ENCODE assay signal across 14 mouse cellular contexts in genomic region chr4:116169353-116169672, GRCm38 (mm10). TPM values are rescaled to one million over a fixed set of nuclear protein-coding genes. Genes with fewer than 3 reads are reported as not detected.
DNase-seq lines count a peak whose midpoint lies in the region; ATAC-seq and TF ChIP-seq lines count a peak whose summit lies in the region.
"Had no signal": no experiment of that assay in that cellular context is flagged by ENCODE, and none has a peak within 500 bp of the region (broad histone marks: within the 10 kb centered on the region; RNA-seq: fewer than 3 reads in every experiment).

No protein-coding gene starts in this region.

- H3K36me3 ChIP-seq in hindbrain, embryonic 11.5 days (ENCODE audit: control insufficient read depth, insufficient read depth, low read length), result no peaks in the 10 kb centered on the region
- H3K36me3 ChIP-seq in hindbrain, embryonic 10.5 days, result no peaks in the 10 kb centered on the region
- no peaks in the 10 kb centered on the region for H3K36me3 ChIP-seq in midbrain, embryonic 12.5 days
- H3K36me3 ChIP-seq in midbrain, embryonic 16.5 days (ENCODE audit: control insufficient read depth, insufficient read depth, low read length), result no peaks in the 10 kb centered on the region
- H3K36me3 ChIP-seq in forebrain, embryonic 16.5 days (ENCODE audit: control insufficient read depth, insufficient read depth), result no peaks in the 10 kb centered on the region
- H3K36me3 ChIP-seq in midbrain, embryonic 14.5 days (ENCODE audit: control insufficient read depth, insufficient read depth, low read length), result no peaks in the 10 kb centered on the region
- H3K36me3 ChIP-seq: limb, embryonic 15.5 days had no signal

- no peak overlapping the region for H3K4me2 ChIP-seq in hindbrain, embryonic 11.5 days (replicated peaks; ENCODE audit: low read depth, low read length)
- no peak overlapping the region for H3K4me2 ChIP-seq in midbrain, embryonic 12.5 days (replicated peaks)
- no peak overlapping the region for H3K4me2 ChIP-seq in midbrain, embryonic 16.5 days (ENCODE audit: low read length)
- no peak overlapping the region for H3K4me2 ChIP-seq in forebrain, embryonic 16.5 days (ENCODE audit: low read length)
- no peak overlapping the region for H3K4me2 ChIP-seq in midbrain, embryonic 14.5 days (ENCODE audit: low read length)
- H3K4me2 ChIP-seq: limb, embryonic 15.5 days; lung, embryonic 14.5 days had no signal

- no peak overlapping the region for H3K27ac ChIP-seq in hindbrain, embryonic 11.5 days (ENCODE audit: low read depth, low read length)
- no peak overlapping the region for H3K27ac ChIP-seq in hindbrain, embryonic 10.5 days
- H3K27ac ChIP-seq in midbrain, embryonic 12.5 days (replicated peaks), result no peak overlapping the region
- H3K27ac ChIP-seq in midbrain, embryonic 16.5 days (ENCODE audit: low read length), result no peak overlapping the region
- H3K27ac ChIP-seq in forebrain, embryonic 16.5 days (ENCODE audit: low read length), result no peak overlapping the region
- no peak overlapping the region for H3K27ac ChIP-seq in midbrain, embryonic 14.5 days (replicated peaks; ENCODE audit: low read depth, low read length)
- H3K27ac ChIP-seq: limb, embryonic 15.5 days had no signal

- no peak overlapping the region for H3K9ac ChIP-seq in hindbrain, embryonic 11.5 days (ENCODE audit: low read depth, low read length)
- no peak overlapping the region for H3K9ac ChIP-seq in midbrain, embryonic 12.5 days (replicated peaks)
- H3K9ac ChIP-seq in midbrain, embryonic 16.5 days (ENCODE audit: low read depth, low read length), result no peak overlapping the region
- H3K9ac ChIP-seq in forebrain, embryonic 16.5 days (replicated peaks; ENCODE audit: low read depth, low read length), result no peak overlapping the region
- no peak overlapping the region for H3K9ac ChIP-seq in midbrain, embryonic 14.5 days (replicated peaks; ENCODE audit: low read length)
- H3K9ac ChIP-seq: limb, embryonic 15.5 days; lung, embryonic 14.5 days had no signal

- H3K27me3 ChIP-seq in hindbrain, embryonic 11.5 days (ENCODE audit: control insufficient read depth, insufficient read depth, low read length), result no peaks in the 10 kb centered on the region
- no peaks in the 10 kb centered on the region for H3K27me3 ChIP-seq in hindbrain, embryonic 10.5 days (ENCODE audit: insufficient read depth, poor library complexity, severe bottlenecking)
- H3K27me3 ChIP-seq in midbrain, embryonic 12.5 days, result no peaks in the 10 kb centered on the region
- no peaks in the 10 kb centered on the region for H3K27me3 ChIP-seq in midbrain, embryonic 16.5 days (ENCODE audit: control insufficient read depth, insufficient read depth, low read depth, low read length)
- H3K27me3 ChIP-seq in forebrain, embryonic 16.5 days (replicated peaks; ENCODE audit: control insufficient read depth, insufficient read depth, low read length), result no peaks in the 10 kb centered on the region
- H3K27me3 ChIP-seq in midbrain, embryonic 14.5 days (ENCODE audit: control insufficient read depth, insufficient read depth, low read length), result no peaks in the 10 kb centered on the region
- H3K27me3 ChIP-seq: limb, embryonic 15.5 days had no signal

- no peak for DNase-seq in hindbrain, embryonic 11.5 days (ENCODE audit: low spot score)
- no peak for DNase-seq in hindbrain, embryonic 10.5 days (ENCODE audit: low spot score)
- DNase-seq in midbrain, embryonic 14.5 days, result no peak
- DNase-seq in lung, adult 2 months, result no peak
- DNase-seq in ovary, postnatal 14 days (ENCODE audit: low spot score), result no peak

- WGBS in hindbrain, embryonic 11.5 days, result 73% methylated on average over 3 of the region's 3 CpGs
- 73% methylated on average over 3 of the region's 3 CpGs for WGBS in hindbrain, embryonic 10.5 days
- WGBS in midbrain, embryonic 12.5 days, result 72% methylated on average over 3 of the region's 3 CpGs
- 70% methylated on average over 3 of the region's 3 CpGs for WGBS in midbrain, embryonic 16.5 days
- WGBS in forebrain, embryonic 16.5 days, result 74% methylated on average over 3 of the region's 3 CpGs
- 70% methylated on average over 3 of the region's 3 CpGs for WGBS in midbrain, embryonic 14.5 days
- WGBS in lung, adult 2 months, result 51% methylated on average over 3 of the region's 3 CpGs

- H3K4me1 ChIP-seq in hindbrain, embryonic 11.5 days (replicated peaks; ENCODE audit: control insufficient read depth, insufficient read depth, low read length), result no peaks in the 10 kb centered on the region
- peaks cover 19% of the 10 kb centered on the region for H3K4me1 ChIP-seq in hindbrain, embryonic 10.5 days (replicated peaks)
- peaks cover under 1% of the 10 kb centered on the region; the same call in 1 of the 2 replicates for H3K4me1 ChIP-seq in midbrain, embryonic 12.5 days
- H3K4me1 ChIP-seq in midbrain, embryonic 16.5 days (ENCODE audit: control insufficient read depth, insufficient read depth, low read length), result no peaks in the 10 kb centered on the region; the same call in 1 of the 2 replicates
- H3K4me1 ChIP-seq in forebrain, embryonic 16.5 days (replicated peaks; ENCODE audit: control insufficient read depth, insufficient read depth, low read length), result no peaks in the 10 kb centered on the region
- no peaks in the 10 kb centered on the region for H3K4me1 ChIP-seq in midbrain, embryonic 14.5 days (ENCODE audit: control insufficient read depth, insufficient read depth, low read length)
- peaks cover 10% of the 10 kb centered on the region; the same call in 1 of the 2 replicates for H3K4me1 ChIP-seq in lung, adult 2 months (ENCODE audit: control insufficient read depth, insufficient read depth, low read length)

- TF ChIP-seq POLR2A in lung, adult 2 months (IDR thresholded peaks at IDR 0.05; ENCODE audit: borderline replicate concordance, extremely low read depth, low read depth, low read length), result no peak

- TF ChIP-seq CTCF in lung, adult 2 months (IDR thresholded peaks at IDR 0.05; ENCODE audit: insufficient read depth, low read length), result no peak

- H3K4me3 ChIP-seq in hindbrain, embryonic 11.5 days (ENCODE audit: low read depth, low read length), result no peak overlapping the region
- H3K4me3 ChIP-seq in hindbrain, embryonic 10.5 days, result no peak overlapping the region
- no peak overlapping the region for H3K4me3 ChIP-seq in midbrain, embryonic 12.5 days
- H3K4me3 ChIP-seq in midbrain, embryonic 16.5 days (ENCODE audit: low read depth, low read length), result no peak overlapping the region
- no peak overlapping the region for H3K4me3 ChIP-seq in forebrain, embryonic 16.5 days (replicated peaks; ENCODE audit: low read length)
- H3K4me3 ChIP-seq in midbrain, embryonic 14.5 days (replicated peaks; ENCODE audit: low read depth, low read length), result no peak overlapping the region
- no peak overlapping the region for H3K4me3 ChIP-seq in lung, adult 2 months (replicated peaks; ENCODE audit: extremely low read depth, low read depth, low read length)
- H3K4me3 ChIP-seq: limb, embryonic 15.5 days had no signal

- peak; percentile 35; the same call in 1 of the 2 replicates for ATAC-seq in hindbrain, embryonic 11.5 days (ENCODE audit: low FRiP score)
- 0 out of 2 replicates have a peak, but pooled peaks have one; percentile 30 for ATAC-seq in midbrain, embryonic 12.5 days (ENCODE audit: low FRiP score, low read depth)
- no peak for ATAC-seq in midbrain, embryonic 16.5 days
- peak; percentile 41; the same call in 1 of the 2 replicates for ATAC-seq in forebrain, embryonic 16.5 days
- peak; percentile 37 for ATAC-seq in midbrain, embryonic 14.5 days (ENCODE audit: low FRiP score, low TSS enrichment)

- no peaks in the 10 kb centered on the region for H3K9me3 ChIP-seq in hindbrain, embryonic 11.5 days (ENCODE audit: control insufficient read depth, low read length)
- H3K9me3 ChIP-seq in hindbrain, embryonic 10.5 days, result no peaks in the 10 kb centered on the region
- no peaks in the 10 kb centered on the region for H3K9me3 ChIP-seq in midbrain, embryonic 12.5 days
- H3K9me3 ChIP-seq in midbrain, embryonic 16.5 days (replicated peaks; ENCODE audit: control insufficient read depth, low read length, poor library complexity, severe bottlenecking), result no peaks in the 10 kb centered on the region
- no peaks in the 10 kb centered on the region for H3K9me3 ChIP-seq in forebrain, embryonic 16.5 days (ENCODE audit: control insufficient read depth, low read length)
- no peaks in the 10 kb centered on the region for H3K9me3 ChIP-seq in midbrain, embryonic 14.5 days (ENCODE audit: control insufficient read depth, low read length)
- H3K9me3 ChIP-seq: limb, embryonic 15.5 days had no signal

RNA-seq across cellular contexts. Expression of gene Tspan1, which starts 1.9 kb away (rescaled TPM):
- polyA plus RNA-seq in hindbrain, embryonic 11.5 days (2014; fragmentation: Nextera tagmentation; extraction: Ambion mirVana), result 0.17 TPM in 1 of 2 replicates, not detected in the other
- 0.26 TPM in 1 of 2 replicates, not detected in the other for polyA plus RNA-seq in hindbrain, embryonic 10.5 days (2016; fragmentation: Nextera tagmentation; extraction: Ambion mirVana)
- polyA plus RNA-seq in midbrain, embryonic 12.5 days (2016; fragmentation: Nextera tagmentation; extraction: Ambion mirVana), result 0.09 TPM in 1 of 2 replicates, not detected in the other
- polyA plus RNA-seq in midbrain, embryonic 16.5 days (2015; fragmentation: Nextera tagmentation; extraction: Ambion mirVana), result not detected in 2 replicates
- 0.10 and 0.19 TPM in 2 replicates for polyA plus RNA-seq in forebrain, embryonic 16.5 days (2015; fragmentation: Nextera tagmentation; extraction: Ambion mirVana)
- polyA plus RNA-seq in midbrain, embryonic 14.5 days (2014; fragmentation: Nextera tagmentation; extraction: Ambion mirVana), result 0.11 and 0.18 TPM in 2 replicates
- 60.8 and 93.7 TPM in 2 replicates for polyA plus RNA-seq in lung, adult 2 months (2012; rRNA removed)
- polyA plus RNA-seq: adrenal gland, adult 2 months had no signal

RNA-seq across cellular contexts. Expression of gene 1700042G07Rik, which starts 3.9 kb away (rescaled TPM):
- not detected in 2 replicates for polyA plus RNA-seq in hindbrain, embryonic 11.5 days (2014; fragmentation: Nextera tagmentation; extraction: Ambion mirVana)
- not detected in 2 replicates for polyA plus RNA-seq in hindbrain, embryonic 10.5 days (2016; fragmentation: Nextera tagmentation; extraction: Ambion mirVana)
- polyA plus RNA-seq in midbrain, embryonic 12.5 days (2016; fragmentation: Nextera tagmentation; extraction: Ambion mirVana), result not detected in 2 replicates
- polyA plus RNA-seq in midbrain, embryonic 16.5 days (2015; fragmentation: Nextera tagmentation; extraction: Ambion mirVana), result not detected in 2 replicates
- polyA plus RNA-seq in forebrain, embryonic 16.5 days (2015; fragmentation: Nextera tagmentation; extraction: Ambion mirVana), result not detected in 2 replicates
- not detected in 2 replicates for polyA plus RNA-seq in midbrain, embryonic 14.5 days (2014; fragmentation: Nextera tagmentation; extraction: Ambion mirVana)
- polyA plus RNA-seq in lung, adult 2 months (2012; rRNA removed), result not detected in 2 replicates
- polyA plus RNA-seq: adrenal gland, adult 2 months; heart, embryonic 16.5 days; limb, embryonic 15.5 days; lung, embryonic 14.5 days; stomach, embryonic 14.5 days; urinary bladder, adult 2 months had no signal

RNA-seq across cellular contexts. Expression of gene Gm49337, which starts 3.9 kb away (rescaled TPM):
- polyA plus RNA-seq in hindbrain, embryonic 11.5 days (2014; fragmentation: Nextera tagmentation; extraction: Ambion mirVana), result not detected in 2 replicates
- not detected in 2 replicates for polyA plus RNA-seq in hindbrain, embryonic 10.5 days (2016; fragmentation: Nextera tagmentation; extraction: Ambion mirVana)
- polyA plus RNA-seq in midbrain, embryonic 12.5 days (2016; fragmentation: Nextera tagmentation; extraction: Ambion mirVana), result 0.13 TPM in 1 of 2 replicates, not detected in the other
- not detected in 2 replicates for polyA plus RNA-seq in midbrain, embryonic 16.5 days (2015; fragmentation: Nextera tagmentation; extraction: Ambion mirVana)
- polyA plus RNA-seq in forebrain, embryonic 16.5 days (2015; fragmentation: Nextera tagmentation; extraction: Ambion mirVana), result not detected in 2 replicates
- polyA plus RNA-seq in midbrain, embryonic 14.5 days (2014; fragmentation: Nextera tagmentation; extraction: Ambion mirVana), result not detected in 2 replicates
- polyA plus RNA-seq in lung, adult 2 months (2012; rRNA removed), result not detected in 2 replicates
- polyA plus RNA-seq: adrenal gland, adult 2 months; heart, embryonic 16.5 days; limb, embryonic 15.5 days; lung, embryonic 14.5 days; stomach, embryonic 14.5 days; urinary bladder, adult 2 months had no signal

RNA-seq across cellular contexts. Expression of gene Lurap1, which starts 18.2 kb away (rescaled TPM):
- 1.1 and 1.3 TPM in 2 replicates for polyA plus RNA-seq in hindbrain, embryonic 11.5 days (2014; fragmentation: Nextera tagmentation; extraction: Ambion mirVana)
- 2.1 and 2.2 TPM in 2 replicates for polyA plus RNA-seq in hindbrain, embryonic 10.5 days (2016; fragmentation: Nextera tagmentation; extraction: Ambion mirVana)
- polyA plus RNA-seq in midbrain, embryonic 12.5 days (2016; fragmentation: Nextera tagmentation; extraction: Ambion mirVana), result 1.8 and 1.9 TPM in 2 replicates
- polyA plus RNA-seq in midbrain, embryonic 16.5 days (2015; fragmentation: Nextera tagmentation; extraction: Ambion mirVana), result 2.1 and 3.1 TPM in 2 replicates
- polyA plus RNA-seq in forebrain, embryonic 16.5 days (2015; fragmentation: Nextera tagmentation; extraction: Ambion mirVana), result 2.6 and 2.7 TPM in 2 replicates
- polyA plus RNA-seq in midbrain, embryonic 14.5 days (2014; fragmentation: Nextera tagmentation; extraction: Ambion mirVana), result 1.3 and 1.8 TPM in 2 replicates
- polyA plus RNA-seq in lung, adult 2 months (2012; rRNA removed), result 3.7 and 5.7 TPM in 2 replicates

RNA-seq across cellular contexts. Expression of gene Pomgnt1, which starts 45.7 kb away (rescaled TPM):
- 49.0 and 52.3 TPM in 2 replicates for polyA plus RNA-seq in hindbrain, embryonic 11.5 days (2014; fragmentation: Nextera tagmentation; extraction: Ambion mirVana)
- polyA plus RNA-seq in hindbrain, embryonic 10.5 days (2016; fragmentation: Nextera tagmentation; extraction: Ambion mirVana), result 51.9 and 55.0 TPM in 2 replicates
- 60.9 and 67.9 TPM in 2 replicates for polyA plus RNA-seq in midbrain, embryonic 12.5 days (2016; fragmentation: Nextera tagmentation; extraction: Ambion mirVana)
- 63.1 and 68.8 TPM in 2 replicates for polyA plus RNA-seq in midbrain, embryonic 16.5 days (2015; fragmentation: Nextera tagmentation; extraction: Ambion mirVana)
- polyA plus RNA-seq in forebrain, embryonic 16.5 days (2015; fragmentation: Nextera tagmentation; extraction: Ambion mirVana), result 61.5 and 67.3 TPM in 2 replicates
- 55.0 and 66.4 TPM in 2 replicates for polyA plus RNA-seq in midbrain, embryonic 14.5 days (2014; fragmentation: Nextera tagmentation; extraction: Ambion mirVana)
- polyA plus RNA-seq in lung, adult 2 months (2012; rRNA removed), result 37.3 and 46.4 TPM in 2 replicates

Comparison
In these comparisons a context has a peak if more than half of its experiments do, and no peak if none do; other contexts are left out.
1. RNA of gene Tspan1, which starts 1.9 kb away (polyA plus RNA-seq): 60.8 to 93.7 TPM in lung, adult 2 months; 0.11 to 0.18 TPM in midbrain, embryonic 14.5 days, 0.10 to 0.19 TPM in forebrain, embryonic 16.5 days, 0.09 TPM in midbrain, embryonic 12.5 days, not detected in midbrain, embryonic 16.5 days, 0.17 TPM in hindbrain, embryonic 11.5 days and 0.26 TPM in hindbrain, embryonic 10.5 days; every median in the first group is over 10 times any median in the second.